Mouse (Mus musculus) hindbrain, embryonic 10.5 days (tissue): ENCODE data around the gene Tmem176a. TPM values are rescaled to one million over a fixed set of nuclear protein-coding genes. Genes with fewer than 3 reads are reported as not detected.
"Not testable (repeated sequence)": the region's sequence is repeated elsewhere in the genome, so short reads cannot be mapped to it uniquely, and the experiment has no call there.

Source experiments
- DNase-seq: peaks from one replicate; pipeline ENCODE4 v3.0.0-alpha.2; 2017; ENCODE audit warnings: low spot score
- H3K27ac ChIP-seq: fragments of 300-500 bp; sonication (generic); 2 replicates; pipeline ENCODE4 v1.5.1; 2016; ENCODE audit warnings: mild to moderate bottlenecking, moderate library complexity
- H3K27me3 ChIP-seq: fragments of 300-500 bp; sonication (generic); 2 replicates; pipeline ENCODE4 v1.6.1; 2016; ENCODE audit warnings: mild to moderate bottlenecking; ENCODE audit not compliant: poor library complexity, insufficient read depth, severe bottlenecking
- H3K36me3 ChIP-seq: fragments of 300-500 bp; sonication (generic); 2 replicates; pipeline ENCODE4 v1.6.1; 2016; ENCODE audit warnings: mild to moderate bottlenecking, moderate library complexity
- H3K4me1 ChIP-seq: fragments of 300-500 bp; sonication (generic); replicated peaks from 2 replicates; pipeline ENCODE4 v1.6.1; 2016; ENCODE audit warnings: mild to moderate bottlenecking
- H3K4me3 ChIP-seq: fragments of 300-500 bp; sonication (generic); 2 replicates; pipeline ENCODE4 v1.5.1; 2016; ENCODE audit warnings: mild to moderate bottlenecking, moderate library complexity
- H3K9me3 ChIP-seq: fragments of 300-500 bp; sonication (generic); 2 replicates; pipeline ENCODE4 v1.6.1; 2016; ENCODE audit warnings: mild to moderate bottlenecking, moderate library complexity
- WGBS: fragments of 180-500 bp; shearing (Covaris S2); methylation state at CpG from one replicate; pipeline ENCODE4 v1.1.7; 2016; 5-methylcytosine and 5-hydroxymethylcytosine counted together
- polyA plus RNA-seq: library from polyadenylated mRNA; unstranded; fragments of >200 nt; fragmentation: Nextera tagmentation; extraction: Ambion mirVana; gene quantifications from 2 replicates; pipeline ENCODE4 v1.2.1, GENCODE M21; 2016

The Tmem176a gene
- polyA plus RNA-seq, 1 experiment from 2014 or later: 21.5 TPM

DNA sequence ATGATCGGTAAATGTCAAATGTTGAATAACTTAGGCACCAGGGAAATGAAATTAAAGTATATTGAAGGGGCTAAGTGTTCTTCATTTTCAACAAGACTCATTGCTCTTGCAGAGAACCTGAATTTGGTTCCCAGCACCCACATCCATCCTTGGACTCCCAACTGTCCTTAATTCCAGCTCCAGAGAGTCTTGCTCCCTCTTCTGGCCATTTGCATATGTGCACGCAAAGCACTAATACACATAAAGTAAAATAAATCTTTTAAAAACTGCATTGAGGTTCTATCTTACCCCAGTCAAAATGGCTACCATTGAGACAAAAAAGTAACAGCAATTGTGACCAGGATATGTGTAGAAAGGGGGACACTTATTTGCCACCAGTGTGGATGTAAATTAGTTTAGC lies 13.4 kb downstream of the Tmem176a start:
- Histone ChIP-seq H3K4me3 (no peak overlapping the region), H3K9me3 (no peaks in the 10 kb centered on the region), H3K27me3 (no peaks in the 10 kb centered on the region), H3K36me3 (no peaks in the 10 kb centered on the region), H3K4me1 (peaks cover 13% of the 10 kb centered on the region), H3K27ac (no peak overlapping the region)
- no peak for DNase-seq
- 95% methylated on average over 2 of the region's 2 CpGs for WGBS

GRCm38 (mm10) chr6:48857613-48858302 lies 17.0 kb downstream of the Tmem176a start:
- 53% methylated on average over 8 of the region's 8 CpGs for WGBS
- Histone ChIP-seq H3K27ac (no peak overlapping the region), H3K4me3 (no peak overlapping the region), H3K4me1 (peaks cover 13% of the 10 kb centered on the region), H3K27me3 (no peaks in the 10 kb centered on the region), H3K36me3 (no peaks in the 10 kb centered on the region), H3K9me3 (no peaks in the 10 kb centered on the region)
- DNase-seq: no peak

GRCm38 (mm10) chr6:48860130-48860815 lies 19.6 kb downstream of the Tmem176a start:
- Histone ChIP-seq H3K4me3 (peak overlapping the region; percentile 43), H3K36me3 (no peaks in the 10 kb centered on the region), H3K9me3 (no peaks in the 10 kb centered on the region), H3K4me1 (peaks cover 19% of the 10 kb centered on the region), H3K27me3 (peaks cover 7% of the 10 kb centered on the region), H3K27ac (peak overlapping the region; percentile 73)
- DNase-seq: peak; percentile 62
- 13% methylated on average over 23 of the region's 23 CpGs for WGBS

GRCm38 (mm10) chr6:48860851-48861250 lies 20.1 kb downstream of the Tmem176a start:
- peaks cover 7% of the 10 kb centered on the region for H3K27me3 ChIP-seq
- peaks cover 25% of the 10 kb centered on the region for H3K4me1 ChIP-seq
- no peak overlapping the region for H3K27ac ChIP-seq
- H3K36me3 ChIP-seq: no peaks in the 10 kb centered on the region
- 88% methylated on average over 1 of the region's 1 CpGs for WGBS
- H3K4me3 ChIP-seq: no peak overlapping the region
- no peak for DNase-seq
- no peaks in the 10 kb centered on the region for H3K9me3 ChIP-seq

DNA sequence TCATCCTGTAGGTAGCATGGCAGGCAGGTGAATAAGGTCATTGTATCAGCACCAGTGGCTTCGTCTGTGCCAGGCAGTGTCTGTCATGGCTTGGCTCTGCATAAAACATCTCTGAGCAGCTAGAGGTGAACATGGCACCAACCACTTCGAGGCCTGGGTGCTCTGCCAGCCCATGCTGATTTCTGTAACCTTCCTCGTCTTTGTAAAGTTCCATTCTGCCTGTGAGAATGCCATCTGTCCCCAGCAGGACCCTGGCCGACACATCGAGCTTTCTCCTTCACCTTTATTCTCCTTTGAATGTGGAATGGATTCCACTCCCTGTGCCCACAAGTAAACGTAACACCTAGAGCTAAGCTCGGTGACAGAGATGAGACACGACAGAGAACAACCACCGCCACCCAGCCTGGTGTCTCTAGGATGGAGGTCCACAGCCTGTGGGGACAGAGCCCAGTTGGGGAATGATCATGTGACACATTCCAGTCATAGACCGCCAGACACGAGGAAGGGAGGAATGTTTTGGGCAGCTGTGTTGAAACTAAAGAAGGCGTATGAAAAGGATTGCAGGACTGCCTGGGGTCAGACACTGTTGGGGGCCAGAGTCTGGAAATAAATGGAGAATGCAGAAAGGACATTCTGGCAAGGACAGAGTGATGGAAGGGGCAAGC lies 21.0 kb downstream of the Tmem176a start:
- Histone ChIP-seq H3K27ac (no peak overlapping the region), H3K36me3 (no peaks in the 10 kb centered on the region), H3K27me3 (peaks cover 7% of the 10 kb centered on the region), H3K9me3 (no peaks in the 10 kb centered on the region), H3K4me3 (no peak overlapping the region), H3K4me1 (peaks cover 33% of the 10 kb centered on the region)
- no peak for DNase-seq
- 70% methylated on average over 12 of the region's 12 CpGs for WGBS

DNA sequence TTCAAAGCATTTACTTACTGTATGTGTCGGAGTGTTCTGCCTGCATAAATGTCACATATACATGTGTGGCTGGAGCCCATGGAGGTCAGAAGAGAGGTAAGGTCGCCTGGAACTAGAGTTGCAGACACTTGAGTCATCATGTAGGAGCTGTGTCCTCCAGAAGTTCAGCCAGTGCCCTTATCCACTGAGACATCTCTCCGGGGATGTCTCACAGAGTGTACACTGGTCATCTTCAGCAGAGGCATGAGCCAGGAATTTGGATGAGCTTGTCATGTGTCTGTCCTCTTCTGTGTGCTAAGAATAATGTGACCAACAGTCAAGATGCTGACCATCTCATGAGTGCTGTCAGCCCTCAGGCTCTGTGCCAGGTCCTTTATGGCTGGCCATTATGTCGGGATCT lies 22.1 kb downstream of the Tmem176a start:
- Histone ChIP-seq H3K9me3 (no peaks in the 10 kb centered on the region), H3K4me3 (no peak overlapping the region), H3K27me3 (peaks cover 7% of the 10 kb centered on the region), H3K27ac (no peak overlapping the region), H3K36me3 (no peaks in the 10 kb centered on the region), H3K4me1 (peaks cover 44% of the 10 kb centered on the region)
- WGBS: 85% methylated on average over 4 of the region's 4 CpGs
- no peak for DNase-seq

GRCm38 (mm10) chr6:48863488-48863887 lies 22.8 kb downstream of the Tmem176a start:
- peaks cover 44% of the 10 kb centered on the region for H3K4me1 ChIP-seq
- 85% methylated on average over 7 of the region's 7 CpGs for WGBS

GRCm38 (mm10) chr6:48864181-48864580 lies 23.5 kb downstream of the Tmem176a start:
- no peak for DNase-seq
- Histone ChIP-seq H3K4me3 (no peak overlapping the region), H3K27me3 (peaks cover 7% of the 10 kb centered on the region), H3K4me1 (peaks cover 44% of the 10 kb centered on the region), H3K27ac (0 out of 2 replicates have a peak overlapping the region, but pooled peaks have one; percentile 3), H3K9me3 (no peaks in the 10 kb centered on the region), H3K36me3 (no peaks in the 10 kb centered on the region)
- WGBS: 57% methylated on average over 3 of the region's 3 CpGs

More at GRCm38 (mm10) chr6:48863488-48863887, 22.8 kb downstream of the Tmem176a start:
- Histone ChIP-seq H3K27ac (no peak overlapping the region), H3K27me3 (peaks cover 7% of the 10 kb centered on the region), H3K36me3 (no peaks in the 10 kb centered on the region), H3K4me3 (no peak overlapping the region), H3K9me3 (no peaks in the 10 kb centered on the region)
- DNase-seq: no peak

DNA sequence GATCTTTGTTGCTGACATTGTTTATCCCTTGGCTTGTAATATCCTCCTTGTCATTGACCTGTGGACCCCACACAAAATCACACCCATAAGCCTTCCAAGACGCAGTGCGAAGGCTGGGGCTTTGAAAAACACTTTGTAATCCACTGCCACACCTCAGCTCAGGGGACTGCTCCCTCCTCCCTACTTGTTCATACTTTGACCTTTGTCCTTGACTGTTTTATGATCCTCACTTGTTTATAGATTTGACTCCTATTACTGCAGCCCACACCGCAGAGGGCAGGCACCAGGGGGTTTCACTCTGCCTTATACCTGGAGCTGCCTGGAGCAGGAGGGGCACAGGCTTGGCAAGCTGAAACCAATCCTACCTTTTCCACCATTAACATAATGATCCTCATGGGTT lies 24.0 kb downstream of the Tmem176a start:
- Histone ChIP-seq H3K9me3 (no peaks in the 10 kb centered on the region), H3K4me3 (no peak overlapping the region), H3K27ac (0 out of 2 replicates have a peak overlapping the region, but pooled peaks have one; percentile 3), H3K27me3 (peaks cover 7% of the 10 kb centered on the region), H3K36me3 (no peaks in the 10 kb centered on the region), H3K4me1 (peaks cover 44% of the 10 kb centered on the region)
- 78% methylated on average over 3 of the region's 3 CpGs for WGBS
- DNase-seq: no peak

DNA sequence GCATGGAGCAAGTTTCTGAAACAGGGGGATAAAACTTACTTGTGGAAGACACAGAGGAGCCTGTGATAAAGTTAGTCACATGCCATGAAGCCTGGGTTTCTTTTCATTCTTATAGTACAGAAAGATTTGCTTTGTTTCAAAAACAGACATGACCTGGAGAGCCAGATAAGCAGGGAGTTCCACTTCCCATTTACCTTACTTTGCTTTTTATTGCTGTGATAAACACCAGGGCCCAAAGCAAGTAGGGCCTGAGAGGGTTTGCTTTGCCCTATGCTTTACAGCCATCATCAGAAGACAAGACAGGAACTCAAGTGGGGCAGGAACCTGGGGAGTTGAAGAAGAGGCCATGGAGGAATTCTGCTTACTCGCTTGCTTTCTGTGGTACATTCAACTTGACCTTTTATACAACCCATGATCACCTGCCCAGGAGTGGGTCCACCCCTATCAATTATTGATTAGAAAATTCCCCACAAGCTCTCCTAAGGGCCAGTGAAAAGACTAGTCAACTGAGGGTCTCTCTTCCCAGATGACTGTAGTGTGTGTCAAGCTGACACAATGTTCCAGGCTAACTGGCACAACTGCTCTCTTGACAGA lies 24.5 kb downstream of the Tmem176a start:
- Histone ChIP-seq H3K27me3 (peaks cover 7% of the 10 kb centered on the region), H3K4me3 (no peak overlapping the region), H3K9me3 (no peaks in the 10 kb centered on the region), H3K36me3 (no peaks in the 10 kb centered on the region), H3K4me1 (peaks cover 40% of the 10 kb centered on the region), H3K27ac (peak overlapping the region; percentile 40; the same call in 1 of the 2 replicates)
- DNase-seq: no peak
- WGBS: 87% methylated on average over 1 of the region's 1 CpGs

- H3K4me1 ChIP-seq: peaks cover 36% of the 10 kb centered on the region
- not testable (repeated sequence) for H3K27ac ChIP-seq, H3K9me3 ChIP-seq, H3K4me3 ChIP-seq, H3K27me3 ChIP-seq, H3K36me3 ChIP-seq
- 7% methylated on average over 1 of the region's 1 CpGs for WGBS
- DNase-seq: peak; percentile 47
Measured at GRCm38 (mm10) chr6:48866355-48866950, 25.7 kb downstream of the Tmem176a start.

- DNase-seq: peak; percentile 19
- no peaks in the 10 kb centered on the region for H3K36me3 ChIP-seq
- no peak overlapping the region for H3K4me3 ChIP-seq
- H3K27me3 ChIP-seq: peaks cover 7% of the 10 kb centered on the region
- H3K9me3 ChIP-seq: no peaks in the 10 kb centered on the region
- peak overlapping the region; percentile 53 for H3K27ac ChIP-seq
- WGBS: 33% methylated on average over 4 of the region's 4 CpGs
- peaks cover 31% of the 10 kb centered on the region for H3K4me1 ChIP-seq
Measured at GRCm38 (mm10) chr6:48867158-48867557, 26.4 kb downstream of the Tmem176a start.
